Mouse (Mus musculus) G1E (cell line): ENCODE results near the gene Fpr2.

Source experiments
- CTCF ChIP-seq: IDR thresholded peaks from 2 replicates; pipeline ENCODE4 v1.5.1; 2012; ENCODE audit warnings: low read depth, low read length, inconsistent platforms, mixed read lengths
- TAL1 ChIP-seq: conservative IDR thresholded peaks from 2 replicates; pipeline ENCODE4 v1.6.1; 2012; ENCODE audit warnings: low read depth, low read length, inconsistent platforms, mixed read lengths

GRCm38 (mm10) chr17:17849906-17850712, 37.5 kb upstream of the Fpr2 start:
- no peak for TF ChIP-seq CTCF
- TF ChIP-seq TAL1: no peak
